In the genomic region with DNA sequence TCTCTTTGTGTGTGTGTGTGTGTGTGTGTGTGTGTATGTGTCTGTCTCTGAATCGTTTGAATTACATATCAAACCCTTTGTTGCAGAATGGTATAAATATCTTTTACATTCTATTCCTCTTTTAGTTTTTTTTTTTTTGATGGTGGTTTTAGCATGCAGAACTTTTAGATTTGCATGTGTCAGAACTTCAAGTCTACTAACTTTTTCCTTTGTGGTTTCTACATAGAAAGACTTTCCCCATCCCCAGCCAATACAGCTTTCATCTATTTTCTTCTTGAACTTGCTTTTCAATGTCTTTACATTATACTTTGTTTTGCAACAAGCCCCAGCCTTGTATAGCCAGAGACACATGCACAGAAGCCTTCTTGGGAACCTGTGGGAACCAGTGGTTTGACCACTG, we compare ENCODE assay signal across 38 mouse cellular contexts. TPM values are rescaled to one million over a fixed set of nuclear protein-coding genes. Genes with fewer than 3 reads are reported as not detected.
"Had no signal": no experiment of that assay in that cellular context is flagged by ENCODE, and none has a peak within 500 bp of the region (broad histone marks: within the 10 kb centered on the region; RNA-seq: fewer than 3 reads in every experiment).

No protein-coding gene starts in this region.

- H3K4me2 ChIP-seq: embryonic facial prominence, embryonic 12.5 days; embryonic facial prominence, embryonic 13.5 days; embryonic facial prominence, embryonic 15.5 days; forebrain, embryonic 12.5 days; forebrain, embryonic 13.5 days; forebrain, embryonic 15.5 days had no signal

- DNase-seq: cerebellum, adult 9-10 months; cerebellum, adult 9-11 months; cerebellum, postnatal 10 days; cerebellum, postnatal 14 days; cerebellum, postnatal 25 days; cerebellum, postnatal 36 days; embryo, embryonic 11 days; forebrain, postnatal 0 days; gastrocnemius, adult 2 months; gastrocnemius, postnatal 10 days; gastrocnemius, postnatal 14 days; gastrocnemius, postnatal 25 days; gastrocnemius, postnatal 36 days; heart, adult 11 months; heart, adult 18-20 months; heart, adult 2 months had no signal

- H3K4me1 ChIP-seq: embryonic facial prominence, embryonic 10.5 days; embryonic facial prominence, embryonic 12.5 days; embryonic facial prominence, embryonic 13.5 days; embryonic facial prominence, embryonic 15.5 days; forebrain, embryonic 10.5 days; forebrain, embryonic 12.5 days; forebrain, embryonic 13.5 days; forebrain, embryonic 15.5 days had no signal

- H3K27me3 ChIP-seq: embryonic facial prominence, embryonic 12.5 days; embryonic facial prominence, embryonic 13.5 days; embryonic facial prominence, embryonic 15.5 days; forebrain, embryonic 12.5 days; forebrain, embryonic 13.5 days; forebrain, embryonic 15.5 days had no signal

- ATAC-seq: forebrain, embryonic 13.5 days; forebrain, embryonic 14.5 days; forebrain, embryonic 15.5 days; forebrain, embryonic 16.5 days; forebrain, postnatal 0 days had no signal

- H3K9ac ChIP-seq: embryonic facial prominence, embryonic 12.5 days; embryonic facial prominence, embryonic 13.5 days; embryonic facial prominence, embryonic 15.5 days; forebrain, embryonic 12.5 days; forebrain, embryonic 13.5 days; forebrain, embryonic 15.5 days; forebrain, postnatal 0 days had no signal

- H3K9me3 ChIP-seq: embryonic facial prominence, embryonic 12.5 days; embryonic facial prominence, embryonic 15.5 days; forebrain, embryonic 15.5 days had no signal

- H3K36me3 ChIP-seq: embryonic facial prominence, embryonic 10.5 days; embryonic facial prominence, embryonic 12.5 days; embryonic facial prominence, embryonic 13.5 days; embryonic facial prominence, embryonic 15.5 days; forebrain, embryonic 10.5 days; forebrain, embryonic 12.5 days; forebrain, embryonic 15.5 days had no signal

- H3K27ac ChIP-seq: embryonic facial prominence, embryonic 10.5 days; embryonic facial prominence, embryonic 12.5 days; embryonic facial prominence, embryonic 13.5 days; embryonic facial prominence, embryonic 15.5 days; forebrain, embryonic 10.5 days; forebrain, embryonic 12.5 days; forebrain, embryonic 13.5 days; forebrain, embryonic 15.5 days; gastrocnemius, adult 2 months; heart, adult 2 months had no signal

- H3K4me3 ChIP-seq: embryonic facial prominence, embryonic 10.5 days; embryonic facial prominence, embryonic 12.5 days; embryonic facial prominence, embryonic 13.5 days; embryonic facial prominence, embryonic 15.5 days; erythroblast, embryonic 14.5 days; forebrain, embryonic 10.5 days; forebrain, embryonic 12.5 days; forebrain, embryonic 13.5 days; forebrain, embryonic 15.5 days; gastrocnemius, adult 2 months; heart, adult 2 months had no signal

RNA-seq across cellular contexts. Expression of gene Il3, which starts 29.7 kb away (rescaled TPM):
- total RNA-seq: common myeloid progenitor, adult 5-6 weeks; forebrain, postnatal 0 days; gastrocnemius, adult 18-20 months; gastrocnemius, adult 2 months; gastrocnemius, adult 8-10 months; gastrocnemius, postnatal 10 days; gastrocnemius, postnatal 14 days; gastrocnemius, postnatal 25 days; gastrocnemius, postnatal 36 days; gastrocnemius, postnatal 4 days; heart, adult 18-20 months; heart, adult 2 months; heart, adult 8-10 months had no signal
- polyA plus RNA-seq: cortical plate, adult 2 months; embryonic facial prominence, embryonic 10.5 days; embryonic facial prominence, embryonic 11.5 days; embryonic facial prominence, embryonic 12.5 days; embryonic facial prominence, embryonic 13.5 days; embryonic facial prominence, embryonic 14.5 days; embryonic facial prominence, embryonic 15.5 days; erythroblast, embryonic 14.5 days; forebrain, embryonic 10.5 days; forebrain, embryonic 11.5 days; forebrain, embryonic 12.5 days; forebrain, embryonic 13.5 days; forebrain, embryonic 14.5 days; forebrain, embryonic 15.5 days; forebrain, embryonic 16.5 days; forebrain, postnatal 0 days; frontal cortex, adult 2 months; gonadal fat pad, adult 2 months; heart, adult 2 months had no signal

RNA-seq across cellular contexts. Expression of gene Csf2, which starts 47.3 kb away (rescaled TPM):
- total RNA-seq: common myeloid progenitor, adult 5-6 weeks; forebrain, postnatal 0 days; gastrocnemius, adult 18-20 months; gastrocnemius, adult 2 months; gastrocnemius, adult 8-10 months; gastrocnemius, postnatal 10 days; gastrocnemius, postnatal 14 days; gastrocnemius, postnatal 25 days; gastrocnemius, postnatal 36 days; gastrocnemius, postnatal 4 days; heart, adult 18-20 months; heart, adult 2 months had no signal
- polyA plus RNA-seq: cortical plate, adult 2 months; embryonic facial prominence, embryonic 10.5 days; embryonic facial prominence, embryonic 11.5 days; embryonic facial prominence, embryonic 12.5 days; embryonic facial prominence, embryonic 13.5 days; embryonic facial prominence, embryonic 14.5 days; embryonic facial prominence, embryonic 15.5 days; erythroblast, embryonic 14.5 days; forebrain, embryonic 10.5 days; forebrain, embryonic 11.5 days; forebrain, embryonic 12.5 days; forebrain, embryonic 13.5 days; forebrain, embryonic 14.5 days; forebrain, embryonic 15.5 days; forebrain, embryonic 16.5 days; forebrain, postnatal 0 days; frontal cortex, adult 2 months; gonadal fat pad, adult 2 months; heart, adult 2 months had no signal
